ENCODE assay signal across 8 mouse cellular contexts in genomic region chr10:77544916-77545315, GRCm38 (mm10). TPM values are rescaled to one million over a fixed set of nuclear protein-coding genes. Genes with fewer than 3 reads are reported as not detected.
DNase-seq lines count a peak whose midpoint lies in the region; ATAC-seq and TF ChIP-seq lines count a peak whose summit lies in the region.
"Had no signal": no experiment of that assay in that cellular context is flagged by ENCODE, and none has a peak within 500 bp of the region (broad histone marks: within the 10 kb centered on the region; RNA-seq: fewer than 3 reads in every experiment).

No protein-coding gene starts in this region.

- intact Hi-C loops in gastrocnemius, postnatal 36 days (cut with DNase I), result no loop called here

- TF ChIP-seq CTCF in kidney, adult 2 months (conservative IDR thresholded peaks at IDR 0.05; ENCODE audit: insufficient read depth, insufficient read length, low read depth, low read length), result no peak

- WGBS in kidney, adult 2 months, result 71% methylated on average over 5 of the region's 5 CpGs
- WGBS in forebrain, embryonic 14.5 days, result 74% methylated on average over 5 of the region's 5 CpGs

- DNase-seq in NIH3T3 (ENCODE audit: low read depth), result peak; percentile 98
- peak; percentile 96 for DNase-seq in brain, adult 2 months (ENCODE audit: low read depth, low spot score)
- peak; percentile 77 to 86 for DNase-seq in gastrocnemius, postnatal 36 days
- DNase-seq in lung, adult 18-20 months, result peak; percentile 74 to 75
- DNase-seq in kidney, adult 2 months, result no peak
- DNase-seq in forebrain, embryonic 14.5 days (ENCODE audit: low spot score), result no peak
- no peak for DNase-seq in thymus, adult 18-20 months

- no peak overlapping the region for H3K27ac ChIP-seq in kidney, adult 2 months (ENCODE audit: insufficient read depth, low read depth, low read length)
- no peak overlapping the region for H3K27ac ChIP-seq in forebrain, embryonic 14.5 days (ENCODE audit: low read depth, low read length)
- H3K27ac ChIP-seq: midbrain, embryonic 12.5 days had no signal

- no peaks in the 10 kb centered on the region for H3K4me1 ChIP-seq in kidney, adult 2 months (ENCODE audit: control insufficient read depth, insufficient read depth, low read length)
- no peaks in the 10 kb centered on the region for H3K4me1 ChIP-seq in forebrain, embryonic 14.5 days (ENCODE audit: control insufficient read depth, insufficient read depth, low read length)
- H3K4me1 ChIP-seq: midbrain, embryonic 12.5 days had no signal

- no peak overlapping the region for H3K4me2 ChIP-seq in forebrain, embryonic 14.5 days (ENCODE audit: low read length)
- H3K4me2 ChIP-seq: midbrain, embryonic 12.5 days had no signal

- no peak for TF ChIP-seq POLR2A in kidney, adult 2 months (IDR thresholded peaks at IDR 0.05; ENCODE audit: low read depth, low read length)

- H3K9me3 ChIP-seq in forebrain, embryonic 14.5 days (replicated peaks; ENCODE audit: control insufficient read depth, low read length), result no peaks in the 10 kb centered on the region
- H3K9me3 ChIP-seq: midbrain, embryonic 12.5 days had no signal

- no peak overlapping the region for H3K4me3 ChIP-seq in kidney, adult 2 months (ENCODE audit: insufficient read depth, low read depth, low read length)
- H3K4me3 ChIP-seq in forebrain, embryonic 14.5 days (ENCODE audit: low read depth, low read length), result no peak overlapping the region
- H3K4me3 ChIP-seq: midbrain, embryonic 12.5 days had no signal

- H3K27me3 ChIP-seq in kidney, adult 2 months (replicated peaks; ENCODE audit: control insufficient read depth, insufficient read depth, low read length), result no peaks in the 10 kb centered on the region
- H3K27me3 ChIP-seq in forebrain, embryonic 14.5 days (replicated peaks; ENCODE audit: control insufficient read depth, insufficient read depth, low read length), result no peaks in the 10 kb centered on the region
- H3K27me3 ChIP-seq: midbrain, embryonic 12.5 days had no signal

- H3K36me3 ChIP-seq in kidney, adult 2 months (ENCODE audit: control insufficient read depth, insufficient read depth, low read length), result no peaks in the 10 kb centered on the region
- H3K36me3 ChIP-seq in forebrain, embryonic 14.5 days (ENCODE audit: control insufficient read depth, insufficient read depth, low read length), result no peaks in the 10 kb centered on the region
- H3K36me3 ChIP-seq: midbrain, embryonic 12.5 days had no signal

- H3K9ac ChIP-seq in forebrain, embryonic 14.5 days (ENCODE audit: low read length), result no peak overlapping the region
- H3K9ac ChIP-seq: midbrain, embryonic 12.5 days had no signal

- no peak for ATAC-seq in forebrain, embryonic 14.5 days

RNA-seq across cellular contexts. Expression of gene Itgb2, which starts 14.9 kb away (rescaled TPM):
- total RNA-seq in gastrocnemius, postnatal 36 days (2021), result 1 to 10 TPM; 1.5 to 1.8 TPM
- 6.5 and 13.6 TPM in 2 replicates for polyA plus RNA-seq in kidney, adult 2 months (2012; rRNA removed)
- polyA plus RNA-seq in forebrain, embryonic 14.5 days (2014; fragmentation: Nextera tagmentation; extraction: Ambion mirVana), result 0.67 and 0.89 TPM in 2 replicates

RNA-seq across cellular contexts. Expression of gene Fam207a, which starts 29.3 kb away (rescaled TPM):
- 1 to 10 TPM; 4.7 to 5.4 TPM for total RNA-seq in gastrocnemius, postnatal 36 days (2021)
- 30.5 and 31.4 TPM in 2 replicates for polyA plus RNA-seq in kidney, adult 2 months (2012; rRNA removed)
- polyA plus RNA-seq in forebrain, embryonic 14.5 days (2014; fragmentation: Nextera tagmentation; extraction: Ambion mirVana), result 33.8 and 36.9 TPM in 2 replicates

RNA-seq across cellular contexts. Expression of gene Pttg1ip, which starts 36.6 kb away (rescaled TPM):
- total RNA-seq in gastrocnemius, postnatal 36 days (2021), result 10 to 100 TPM; 26.6 to 30.1 TPM
- 321 and 342 TPM in 2 replicates for polyA plus RNA-seq in kidney, adult 2 months (2012; rRNA removed)
- 74.1 and 85.5 TPM in 2 replicates for polyA plus RNA-seq in forebrain, embryonic 14.5 days (2014; fragmentation: Nextera tagmentation; extraction: Ambion mirVana)

Comparison
In these comparisons a context has a peak if more than half of its experiments do, and no peak if none do; other contexts are left out.
1. DNase-seq: peak in NIH3T3 (single experiment), brain, adult 2 months (single experiment), gastrocnemius, postnatal 36 days (2 of 2) and lung, adult 18-20 months (2 of 2); none in kidney, adult 2 months (single experiment), forebrain, embryonic 14.5 days (single experiment) and thymus, adult 18-20 months (0 of 2).